ENCODE assay signal across 9 mouse cellular contexts in genomic region chr2:34668440-34669191, GRCm38 (mm10).
DNase-seq lines count a peak whose midpoint lies in the region; ATAC-seq lines count a peak whose summit lies in the region.
"Had no signal": no experiment of that assay in that cellular context is flagged by ENCODE, and none has a peak within 500 bp of the region (broad histone marks: within the 10 kb centered on the region; RNA-seq: fewer than 3 reads in every experiment).

No protein-coding gene starts in this region.

- no peak overlapping the region for H3K4me3 ChIP-seq in embryonic facial prominence, embryonic 12.5 days
- H3K4me3 ChIP-seq in embryonic facial prominence, embryonic 10.5 days: no peak overlapping the region
- no peak overlapping the region for H3K4me3 ChIP-seq in midbrain, embryonic 14.5 days (replicated peaks; ENCODE audit: low read depth, low read length)
- H3K4me3 ChIP-seq in midbrain, embryonic 15.5 days: no peak overlapping the region
- no peak overlapping the region for H3K4me3 ChIP-seq in stomach, embryonic 16.5 days (replicated peaks; ENCODE audit: low read length)
- H3K4me3 ChIP-seq: liver, embryonic 15.5 days had no signal

- peaks cover 18% of the 10 kb centered on the region for H3K27me3 ChIP-seq in embryonic facial prominence, embryonic 12.5 days
- H3K27me3 ChIP-seq in embryonic facial prominence, embryonic 10.5 days (replicated peaks; ENCODE audit: low read depth, poor library complexity, severe bottlenecking): peaks cover 34% of the 10 kb centered on the region
- no peaks in the 10 kb centered on the region for H3K27me3 ChIP-seq in midbrain, embryonic 14.5 days (ENCODE audit: control insufficient read depth, insufficient read depth, low read length)
- no peaks in the 10 kb centered on the region for H3K27me3 ChIP-seq in midbrain, embryonic 15.5 days (replicated peaks)
- H3K27me3 ChIP-seq in stomach, embryonic 16.5 days (ENCODE audit: control insufficient read depth, insufficient read depth, low read length): no peaks in the 10 kb centered on the region

- 0 out of 2 replicates have a peak overlapping the region, but pooled peaks have one; percentile 6 for H3K4me2 ChIP-seq in embryonic facial prominence, embryonic 12.5 days (replicated peaks)
- no peak overlapping the region for H3K4me2 ChIP-seq in midbrain, embryonic 14.5 days (ENCODE audit: low read length)
- H3K4me2 ChIP-seq in midbrain, embryonic 15.5 days: no peak overlapping the region
- 0 out of 2 replicates have a peak overlapping the region, but pooled peaks have one; percentile 12 for H3K4me2 ChIP-seq in stomach, embryonic 16.5 days (ENCODE audit: low read depth, low read length)
- H3K4me2 ChIP-seq: liver, embryonic 15.5 days had no signal

- no peaks in the 10 kb centered on the region for H3K9me3 ChIP-seq in embryonic facial prominence, embryonic 12.5 days
- H3K9me3 ChIP-seq in embryonic facial prominence, embryonic 10.5 days: no peaks in the 10 kb centered on the region
- H3K9me3 ChIP-seq in midbrain, embryonic 14.5 days (ENCODE audit: control insufficient read depth, low read length): no peaks in the 10 kb centered on the region
- H3K9me3 ChIP-seq in midbrain, embryonic 15.5 days: no peaks in the 10 kb centered on the region
- no peaks in the 10 kb centered on the region for H3K9me3 ChIP-seq in stomach, embryonic 16.5 days (replicated peaks; ENCODE audit: control insufficient read depth, low read length)
- H3K9me3 ChIP-seq: liver, embryonic 15.5 days had no signal

- WGBS in embryonic facial prominence, embryonic 12.5 days: 44% methylated on average over 17 of the region's 17 CpGs
- 46% methylated on average over 17 of the region's 17 CpGs for WGBS in embryonic facial prominence, embryonic 10.5 days
- 43% methylated on average over 17 of the region's 17 CpGs for WGBS in midbrain, embryonic 14.5 days
- WGBS in midbrain, embryonic 15.5 days: 54% methylated on average over 17 of the region's 17 CpGs
- 25% methylated on average over 17 of the region's 17 CpGs for WGBS in stomach, embryonic 16.5 days

- no peak overlapping the region for H3K27ac ChIP-seq in embryonic facial prominence, embryonic 12.5 days
- no peak overlapping the region for H3K27ac ChIP-seq in embryonic facial prominence, embryonic 10.5 days (replicated peaks)
- 0 out of 2 replicates have a peak overlapping the region, but pooled peaks have one; percentile 20 for H3K27ac ChIP-seq in midbrain, embryonic 14.5 days (replicated peaks; ENCODE audit: low read depth, low read length)
- no peak overlapping the region for H3K27ac ChIP-seq in midbrain, embryonic 15.5 days
- H3K27ac ChIP-seq in stomach, embryonic 16.5 days (ENCODE audit: low read length): no peak overlapping the region
- H3K27ac ChIP-seq: liver, embryonic 15.5 days had no signal

- ATAC-seq in embryonic facial prominence, embryonic 12.5 days (ENCODE audit: insufficient number of reproducible peaks, insufficient read depth, low FRiP score, low TSS enrichment): no peak; the same call in 1 of the 2 replicates
- ATAC-seq in midbrain, embryonic 14.5 days (ENCODE audit: low FRiP score, low TSS enrichment): no peak
- no peak for ATAC-seq in midbrain, embryonic 15.5 days (replicated peaks)
- no peak; the same call in 1 of the 2 replicates for ATAC-seq in stomach, embryonic 16.5 days (ENCODE audit: insufficient read depth, low FRiP score)

- H3K9ac ChIP-seq in embryonic facial prominence, embryonic 12.5 days: no peak overlapping the region
- H3K9ac ChIP-seq in midbrain, embryonic 14.5 days (replicated peaks; ENCODE audit: low read length): no peak overlapping the region
- no peak overlapping the region for H3K9ac ChIP-seq in midbrain, embryonic 15.5 days
- 0 out of 2 replicates have a peak overlapping the region, but pooled peaks have one; percentile 10 for H3K9ac ChIP-seq in stomach, embryonic 16.5 days (ENCODE audit: low read length)
- H3K9ac ChIP-seq: liver, embryonic 15.5 days had no signal

- H3K4me1 ChIP-seq in embryonic facial prominence, embryonic 12.5 days: peaks cover 9% of the 10 kb centered on the region; the same call in 1 of the 2 replicates
- peaks cover 34% of the 10 kb centered on the region for H3K4me1 ChIP-seq in embryonic facial prominence, embryonic 10.5 days
- peaks cover 9% of the 10 kb centered on the region for H3K4me1 ChIP-seq in midbrain, embryonic 14.5 days (ENCODE audit: control insufficient read depth, insufficient read depth, low read length)
- H3K4me1 ChIP-seq in midbrain, embryonic 15.5 days: peaks cover 24% of the 10 kb centered on the region
- peaks cover 7% of the 10 kb centered on the region; the same call in 1 of the 2 replicates for H3K4me1 ChIP-seq in stomach, embryonic 16.5 days (ENCODE audit: control insufficient read depth, insufficient read depth, low read length)

- DNase-seq in embryonic facial prominence, embryonic 10.5 days (ENCODE audit: low spot score): no peak
- no peak for DNase-seq in midbrain, embryonic 14.5 days
- DNase-seq in layer of hippocampus, adult 11-12 months (ENCODE audit: low spot score): peak; percentile 49
- DNase-seq in kidney, adult 18-20 months: no peak
- DNase-seq in adrenal gland, postnatal 25 days: no peak

- no peaks in the 10 kb centered on the region for H3K36me3 ChIP-seq in embryonic facial prominence, embryonic 12.5 days
- peaks cover 3% of the 10 kb centered on the region; the same call in 1 of the 2 replicates for H3K36me3 ChIP-seq in embryonic facial prominence, embryonic 10.5 days (replicated peaks)
- no peaks in the 10 kb centered on the region for H3K36me3 ChIP-seq in midbrain, embryonic 14.5 days (ENCODE audit: control insufficient read depth, insufficient read depth, low read length)
- no peaks in the 10 kb centered on the region for H3K36me3 ChIP-seq in midbrain, embryonic 15.5 days (replicated peaks)
- H3K36me3 ChIP-seq in stomach, embryonic 16.5 days (ENCODE audit: control insufficient read depth, insufficient read depth, low read length): no peaks in the 10 kb centered on the region

Comparison
In these comparisons a context has a peak if more than half of its experiments do, and no peak if none do; other contexts are left out.
1. H3K4me2 ChIP-seq: peak in embryonic facial prominence, embryonic 12.5 days (single experiment) and stomach, embryonic 16.5 days (single experiment); none in midbrain, embryonic 14.5 days (single experiment) and midbrain, embryonic 15.5 days (single experiment).